Mouse (Mus musculus): ENCODE measurements around the gene 2310061N02Rik. TPM values are rescaled to one million over a fixed set of nuclear protein-coding genes. Genes with fewer than 3 reads are reported as not detected.

2310061N02Rik gene
- polyA plus RNA-seq (2014; fragmentation: Illumina TruSeq; extraction: RNeasy Lipid Tissue Mini Kit (QIAGEN cat#74804); ENCODE audit: insufficient read depth, low read depth, low replicate concordance), result not detected

DNA sequence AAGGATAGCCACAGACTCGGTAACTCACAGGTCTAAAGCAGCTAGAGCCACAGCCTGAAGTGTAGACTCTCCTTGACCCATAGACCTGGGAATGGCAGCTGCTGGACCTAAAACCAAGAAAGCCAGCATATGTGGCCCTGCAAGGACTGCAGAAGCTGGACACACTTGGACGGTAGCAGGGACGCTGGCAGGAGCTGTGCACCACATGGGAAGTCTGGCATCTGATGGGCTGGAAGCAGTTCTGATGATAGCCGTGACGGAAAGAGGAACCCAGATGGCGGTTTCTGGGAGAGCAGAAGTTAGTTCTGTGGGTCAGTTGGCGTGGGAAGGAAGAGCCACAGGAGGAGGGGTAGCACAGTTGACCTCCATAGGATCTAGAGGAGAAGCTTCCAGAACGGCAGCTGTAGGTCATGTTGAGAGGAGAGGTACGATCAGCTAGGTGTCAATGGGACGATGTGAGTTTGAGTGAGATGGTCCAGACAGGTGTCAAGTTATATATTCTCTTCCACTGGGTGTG, at the start of gene 2310061N02Rik:
2310061N02Rik (minus strand) TSS at position 467 of the 517 bp plus-strand sequence.

DNA sequence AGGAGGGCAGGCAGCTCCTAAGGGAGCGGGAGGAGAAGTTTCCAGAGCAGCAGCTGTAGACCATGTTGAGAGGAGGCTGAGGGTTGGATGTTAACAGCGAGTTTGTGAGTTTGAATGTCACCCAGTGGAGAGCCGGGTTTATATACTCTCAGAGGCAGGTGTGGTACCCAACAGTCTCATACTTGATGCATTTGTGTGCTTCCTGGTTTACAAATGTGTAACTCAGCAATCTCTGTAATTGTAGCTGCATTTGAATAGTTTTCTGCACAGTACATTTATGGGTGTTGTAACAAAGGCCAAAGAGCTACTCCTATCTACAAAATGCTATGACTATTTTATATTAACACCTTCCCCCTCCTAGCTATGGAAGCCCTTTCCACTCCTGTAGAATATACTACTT, 43.8 kb upstream of the 2310061N02Rik start, which contains the start of gene Krtap13:
Krtap13 (minus strand) TSS at position 101 of the 400 bp plus-strand sequence.

DNA sequence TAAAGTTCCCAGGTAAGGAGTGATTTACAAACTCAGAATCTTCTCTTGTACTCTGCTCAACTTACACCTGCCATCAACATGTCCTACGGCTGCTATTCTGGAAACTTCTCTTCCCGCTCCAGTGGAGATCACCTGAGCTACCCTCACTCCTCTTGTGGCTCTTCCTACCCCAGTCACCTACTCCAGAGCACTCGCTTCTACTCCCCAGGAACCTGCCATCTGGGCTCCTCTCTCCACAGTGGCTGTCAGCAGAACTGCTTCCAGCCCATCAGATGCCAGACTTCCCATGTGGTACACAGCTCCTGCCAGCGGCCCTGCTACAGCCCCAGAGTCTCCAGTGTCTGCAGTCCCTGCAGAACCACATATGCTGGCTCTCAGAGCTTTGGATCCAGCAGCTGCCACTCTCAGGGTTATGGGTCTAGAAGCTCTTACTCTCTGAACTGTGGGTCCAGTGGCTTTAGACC, 21.1 kb upstream of the 2310061N02Rik start, which contains the start of gene Krtap13-1:
Krtap13-1 (plus strand) TSS at position 51 of the 464 bp plus-strand sequence.

DNA sequence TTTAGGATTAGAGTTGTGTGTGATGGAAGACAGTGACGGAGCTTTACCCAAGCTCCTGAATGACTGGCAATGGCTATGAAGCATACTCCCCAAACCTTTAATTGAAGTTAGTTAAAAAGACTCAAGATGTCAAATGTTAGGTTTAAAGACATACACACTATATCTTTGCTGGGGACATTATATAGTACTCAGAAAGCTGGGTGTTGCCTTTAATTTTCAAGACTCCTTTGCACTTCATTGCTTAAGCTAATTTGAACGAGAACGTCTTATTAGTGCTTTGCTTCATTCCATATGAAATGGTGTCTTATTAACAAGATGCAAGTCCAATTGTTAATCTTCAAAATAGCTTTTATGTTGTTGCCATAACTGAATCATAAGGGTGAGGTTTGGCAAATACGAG, 36.2 kb downstream of the 2310061N02Rik start, which contains the start of gene Krtap27-1:
Krtap27-1 (minus strand) TSS at position 101 of the 400 bp plus-strand sequence.

Other genes starting within 250 kb of the 2310061N02Rik start
- not detected for gene Cldn17, start 201.0 kb downstream of the 2310061N02Rik start, polyA plus RNA-seq (2014; fragmentation: Illumina TruSeq; extraction: RNeasy Lipid Tissue Mini Kit (QIAGEN cat#74804); ENCODE audit: insufficient read depth, low read depth, low replicate concordance)
- gene Cldn8, start 144.8 kb downstream of the 2310061N02Rik start, polyA plus RNA-seq (2014; fragmentation: Illumina TruSeq; extraction: RNeasy Lipid Tissue Mini Kit (QIAGEN cat#74804); ENCODE audit: insufficient read depth, low read depth, low replicate concordance), result 2.5 TPM
- not detected for gene Krtap24-1, start 95.7 kb downstream of the 2310061N02Rik start, polyA plus RNA-seq (2014; fragmentation: Illumina TruSeq; extraction: RNeasy Lipid Tissue Mini Kit (QIAGEN cat#74804); ENCODE audit: insufficient read depth, low read depth, low replicate concordance)
- not detected for gene 2310079G19Rik, start 80.3 kb downstream of the 2310061N02Rik start, polyA plus RNA-seq (2014; fragmentation: Illumina TruSeq; extraction: RNeasy Lipid Tissue Mini Kit (QIAGEN cat#74804); ENCODE audit: insufficient read depth, low read depth, low replicate concordance)
- gene Krtap26-1, start 60.2 kb downstream of the 2310061N02Rik start, polyA plus RNA-seq (2014; fragmentation: Illumina TruSeq; extraction: RNeasy Lipid Tissue Mini Kit (QIAGEN cat#74804); ENCODE audit: insufficient read depth, low read depth, low replicate concordance), result not detected
- gene Krtap27-1, start 36.3 kb downstream of the 2310061N02Rik start, polyA plus RNA-seq (2014; fragmentation: Illumina TruSeq; extraction: RNeasy Lipid Tissue Mini Kit (QIAGEN cat#74804); ENCODE audit: insufficient read depth, low read depth, low replicate concordance), result not detected
- not detected for gene Krtap13-1, start 20.9 kb upstream of the 2310061N02Rik start, polyA plus RNA-seq (2014; fragmentation: Illumina TruSeq; extraction: RNeasy Lipid Tissue Mini Kit (QIAGEN cat#74804); ENCODE audit: insufficient read depth, low read depth, low replicate concordance)
- not detected for gene Krtap13, start 43.7 kb upstream of the 2310061N02Rik start, polyA plus RNA-seq (2014; fragmentation: Illumina TruSeq; extraction: RNeasy Lipid Tissue Mini Kit (QIAGEN cat#74804); ENCODE audit: insufficient read depth, low read depth, low replicate concordance)
- not detected for gene 2310034C09Rik, start 50.9 kb upstream of the 2310061N02Rik start, polyA plus RNA-seq (2014; fragmentation: Illumina TruSeq; extraction: RNeasy Lipid Tissue Mini Kit (QIAGEN cat#74804); ENCODE audit: insufficient read depth, low read depth, low replicate concordance)
- not detected for gene 2310057N15Rik, start 66.2 kb upstream of the 2310061N02Rik start, polyA plus RNA-seq (2014; fragmentation: Illumina TruSeq; extraction: RNeasy Lipid Tissue Mini Kit (QIAGEN cat#74804); ENCODE audit: insufficient read depth, low read depth, low replicate concordance)
- gene Gm5965, start 69.9 kb upstream of the 2310061N02Rik start, polyA plus RNA-seq (2014; fragmentation: Illumina TruSeq; extraction: RNeasy Lipid Tissue Mini Kit (QIAGEN cat#74804); ENCODE audit: insufficient read depth, low read depth, low replicate concordance), result not detected
- not detected for gene Gm20741, start 104.3 kb upstream of the 2310061N02Rik start, polyA plus RNA-seq (2014; fragmentation: Illumina TruSeq; extraction: RNeasy Lipid Tissue Mini Kit (QIAGEN cat#74804); ENCODE audit: insufficient read depth, low read depth, low replicate concordance)
- not detected for gene Krtap15, start 112.3 kb upstream of the 2310061N02Rik start, polyA plus RNA-seq (2014; fragmentation: Illumina TruSeq; extraction: RNeasy Lipid Tissue Mini Kit (QIAGEN cat#74804); ENCODE audit: insufficient read depth, low read depth, low replicate concordance)
- gene Krtap14, start 118.2 kb upstream of the 2310061N02Rik start, polyA plus RNA-seq (2014; fragmentation: Illumina TruSeq; extraction: RNeasy Lipid Tissue Mini Kit (QIAGEN cat#74804); ENCODE audit: insufficient read depth, low read depth, low replicate concordance), result not detected
- gene Krtap19-1, start 161.4 kb upstream of the 2310061N02Rik start, polyA plus RNA-seq (2014; fragmentation: Illumina TruSeq; extraction: RNeasy Lipid Tissue Mini Kit (QIAGEN cat#74804); ENCODE audit: insufficient read depth, low read depth, low replicate concordance), result not detected
- not detected for gene Krtap19-2, start 166.3 kb upstream of the 2310061N02Rik start, polyA plus RNA-seq (2014; fragmentation: Illumina TruSeq; extraction: RNeasy Lipid Tissue Mini Kit (QIAGEN cat#74804); ENCODE audit: insufficient read depth, low read depth, low replicate concordance)
- gene Krtap19-3, start 170.1 kb upstream of the 2310061N02Rik start, polyA plus RNA-seq (2014; fragmentation: Illumina TruSeq; extraction: RNeasy Lipid Tissue Mini Kit (QIAGEN cat#74804); ENCODE audit: insufficient read depth, low read depth, low replicate concordance), result not detected
- gene Krtap19-4, start 177.1 kb upstream of the 2310061N02Rik start, polyA plus RNA-seq (2014; fragmentation: Illumina TruSeq; extraction: RNeasy Lipid Tissue Mini Kit (QIAGEN cat#74804); ENCODE audit: insufficient read depth, low read depth, low replicate concordance), result not detected
- gene Krtap19-5, start 188.5 kb upstream of the 2310061N02Rik start, polyA plus RNA-seq (2014; fragmentation: Illumina TruSeq; extraction: RNeasy Lipid Tissue Mini Kit (QIAGEN cat#74804); ENCODE audit: insufficient read depth, low read depth, low replicate concordance), result not detected
- gene Krtap19-9b, start 224.3 kb upstream of the 2310061N02Rik start, polyA plus RNA-seq (2014; fragmentation: Illumina TruSeq; extraction: RNeasy Lipid Tissue Mini Kit (QIAGEN cat#74804); ENCODE audit: insufficient read depth, low read depth, low replicate concordance), result not detected